In genomic region chr12:52281232-52281631, GRCm38 (mm10) we compare ENCODE assay signal across 22 mouse cellular contexts.
DNase-seq lines count a peak whose midpoint lies in the region; ATAC-seq and TF ChIP-seq lines count a peak whose summit lies in the region.
"Had no signal": no experiment of that assay in that cellular context is flagged by ENCODE, and none has a peak within 500 bp of the region (broad histone marks: within the 10 kb centered on the region; RNA-seq: fewer than 3 reads in every experiment).

No protein-coding gene starts in this region.

- no peaks in the 10 kb centered on the region for H3K9me3 ChIP-seq in forebrain, embryonic 16.5 days (ENCODE audit: control insufficient read depth, low read length)
- H3K9me3 ChIP-seq in forebrain, embryonic 15.5 days, result no peaks in the 10 kb centered on the region
- no peaks in the 10 kb centered on the region for H3K9me3 ChIP-seq in intestine, postnatal 0 days (ENCODE audit: control insufficient read depth)
- no peaks in the 10 kb centered on the region for H3K9me3 ChIP-seq in intestine, embryonic 16.5 days (ENCODE audit: control insufficient read depth, low read length)
- H3K9me3 ChIP-seq in midbrain, embryonic 11.5 days (ENCODE audit: control insufficient read depth, low read length), result no peaks in the 10 kb centered on the region
- H3K9me3 ChIP-seq in midbrain, embryonic 16.5 days (replicated peaks; ENCODE audit: control insufficient read depth, low read length, poor library complexity, severe bottlenecking), result no peaks in the 10 kb centered on the region
- H3K9me3 ChIP-seq: G1E; heart, embryonic 10.5 days; hindbrain, embryonic 15.5 days; intestine, embryonic 15.5 days; limb, embryonic 10.5 days; stomach, embryonic 15.5 days had no signal

- no peaks in the 10 kb centered on the region for H3K27me3 ChIP-seq in forebrain, embryonic 16.5 days (replicated peaks; ENCODE audit: control insufficient read depth, insufficient read depth, low read length)
- H3K27me3 ChIP-seq in forebrain, embryonic 15.5 days, result no peaks in the 10 kb centered on the region
- no peaks in the 10 kb centered on the region for H3K27me3 ChIP-seq in intestine, postnatal 0 days (replicated peaks; ENCODE audit: control insufficient read depth, insufficient read depth, low read length)
- no peaks in the 10 kb centered on the region for H3K27me3 ChIP-seq in intestine, embryonic 16.5 days (replicated peaks; ENCODE audit: control insufficient read depth, insufficient read depth, low read length)
- no peaks in the 10 kb centered on the region for H3K27me3 ChIP-seq in midbrain, embryonic 11.5 days (ENCODE audit: control insufficient read depth, insufficient read depth, low read length)
- no peaks in the 10 kb centered on the region for H3K27me3 ChIP-seq in midbrain, embryonic 16.5 days (ENCODE audit: control insufficient read depth, insufficient read depth, low read depth, low read length)
- H3K27me3 ChIP-seq: hindbrain, embryonic 15.5 days; intestine, embryonic 15.5 days; stomach, embryonic 15.5 days had no signal

- H3K4me3 ChIP-seq in forebrain, embryonic 16.5 days (replicated peaks; ENCODE audit: low read length), result no peak overlapping the region
- H3K4me3 ChIP-seq in forebrain, embryonic 15.5 days, result no peak overlapping the region
- H3K4me3 ChIP-seq in intestine, postnatal 0 days (ENCODE audit: low read depth, low read length), result no peak overlapping the region
- no peak overlapping the region for H3K4me3 ChIP-seq in intestine, embryonic 16.5 days (ENCODE audit: low read length)
- H3K4me3 ChIP-seq in midbrain, embryonic 11.5 days (ENCODE audit: low read depth, low read length), result no peak overlapping the region
- no peak overlapping the region for H3K4me3 ChIP-seq in midbrain, embryonic 16.5 days (ENCODE audit: low read depth, low read length)
- H3K4me3 ChIP-seq: heart, embryonic 10.5 days; hindbrain, embryonic 15.5 days; intestine, embryonic 15.5 days; limb, embryonic 10.5 days; myocyte; stomach, embryonic 15.5 days had no signal

- H3K9ac ChIP-seq in forebrain, embryonic 16.5 days (replicated peaks; ENCODE audit: low read depth, low read length), result no peak overlapping the region
- no peak overlapping the region for H3K9ac ChIP-seq in forebrain, embryonic 15.5 days (replicated peaks)
- no peak overlapping the region for H3K9ac ChIP-seq in intestine, postnatal 0 days (ENCODE audit: low read depth, low read length)
- no peak overlapping the region for H3K9ac ChIP-seq in intestine, embryonic 16.5 days (ENCODE audit: low read depth, low read length)
- no peak overlapping the region for H3K9ac ChIP-seq in midbrain, embryonic 11.5 days (ENCODE audit: low read length)
- H3K9ac ChIP-seq in midbrain, embryonic 16.5 days (ENCODE audit: low read depth, low read length), result no peak overlapping the region
- H3K9ac ChIP-seq: hindbrain, embryonic 15.5 days; intestine, embryonic 15.5 days; stomach, embryonic 15.5 days had no signal

- WGBS in forebrain, embryonic 16.5 days, result 55% methylated on average over 1 of the region's 1 CpGs
- WGBS in forebrain, embryonic 15.5 days, result 61% methylated on average over 1 of the region's 1 CpGs
- WGBS in intestine, postnatal 0 days, result 58% methylated on average over 1 of the region's 1 CpGs
- 59% methylated on average over 1 of the region's 1 CpGs for WGBS in intestine, embryonic 16.5 days
- WGBS in midbrain, embryonic 11.5 days, result 86% methylated on average over 1 of the region's 1 CpGs
- 63% methylated on average over 1 of the region's 1 CpGs for WGBS in midbrain, embryonic 16.5 days

- DNase-seq in midbrain, embryonic 11.5 days (ENCODE audit: low spot score, missing footprints), result peak; percentile 39
- no peak for DNase-seq in thymus, postnatal 4 days
- DNase-seq: adrenal gland, adult 2 months; cerebellum, adult 11-12 months; cerebellum, postnatal 14 days; heart, postnatal 4 days; kidney, postnatal 4 days; liver; midbrain, embryonic 14.5 days; thymus, adult 18-20 months had no signal

- ATAC-seq in forebrain, embryonic 16.5 days, result 0 out of 2 replicates have a peak, but pooled peaks have one; percentile 33
- ATAC-seq in forebrain, embryonic 15.5 days (replicated peaks), result no peak
- ATAC-seq in intestine, postnatal 0 days, result no peak
- no peak for ATAC-seq in intestine, embryonic 16.5 days
- ATAC-seq in midbrain, embryonic 11.5 days (ENCODE audit: low FRiP score), result no peak
- no peak for ATAC-seq in midbrain, embryonic 16.5 days
- ATAC-seq: intestine, embryonic 15.5 days had no signal

- TF ChIP-seq CTCF in intestine, postnatal 0 days (IDR thresholded peaks at IDR 0.05; ENCODE audit: low read depth), result peak; percentile 24

- no peak overlapping the region for H3K4me2 ChIP-seq in forebrain, embryonic 16.5 days (ENCODE audit: low read length)
- no peak overlapping the region for H3K4me2 ChIP-seq in forebrain, embryonic 15.5 days (replicated peaks)
- no peak overlapping the region for H3K4me2 ChIP-seq in intestine, postnatal 0 days (replicated peaks; ENCODE audit: low read depth)
- no peak overlapping the region for H3K4me2 ChIP-seq in intestine, embryonic 16.5 days (ENCODE audit: low read depth, low read length)
- H3K4me2 ChIP-seq in midbrain, embryonic 11.5 days, result no peak overlapping the region
- no peak overlapping the region for H3K4me2 ChIP-seq in midbrain, embryonic 16.5 days (ENCODE audit: low read length)
- H3K4me2 ChIP-seq: hindbrain, embryonic 15.5 days; intestine, embryonic 15.5 days; stomach, embryonic 15.5 days had no signal

- H3K4me1 ChIP-seq in forebrain, embryonic 16.5 days (replicated peaks; ENCODE audit: control insufficient read depth, insufficient read depth, low read length), result peaks cover 3% of the 10 kb centered on the region; the same call in 1 of the 2 replicates
- H3K4me1 ChIP-seq in forebrain, embryonic 15.5 days, result no peaks in the 10 kb centered on the region
- no peaks in the 10 kb centered on the region for H3K4me1 ChIP-seq in intestine, postnatal 0 days (replicated peaks; ENCODE audit: control insufficient read depth, insufficient read depth, low read length)
- no peaks in the 10 kb centered on the region for H3K4me1 ChIP-seq in intestine, embryonic 16.5 days (ENCODE audit: control insufficient read depth, insufficient read depth, low read length)
- H3K4me1 ChIP-seq in midbrain, embryonic 11.5 days (ENCODE audit: control insufficient read depth, insufficient read depth, low read length), result no peaks in the 10 kb centered on the region
- no peaks in the 10 kb centered on the region for H3K4me1 ChIP-seq in midbrain, embryonic 16.5 days (ENCODE audit: control insufficient read depth, insufficient read depth, low read length)
- H3K4me1 ChIP-seq: heart, embryonic 10.5 days; hindbrain, embryonic 15.5 days; intestine, embryonic 15.5 days; stomach, embryonic 15.5 days had no signal

- H3K36me3 ChIP-seq in forebrain, embryonic 16.5 days (ENCODE audit: control insufficient read depth, insufficient read depth), result no peaks in the 10 kb centered on the region
- H3K36me3 ChIP-seq in forebrain, embryonic 15.5 days, result no peaks in the 10 kb centered on the region
- H3K36me3 ChIP-seq in intestine, postnatal 0 days (ENCODE audit: control insufficient read depth, insufficient read depth), result no peaks in the 10 kb centered on the region
- no peaks in the 10 kb centered on the region for H3K36me3 ChIP-seq in intestine, embryonic 16.5 days (ENCODE audit: control insufficient read depth, insufficient read depth, low read length)
- H3K36me3 ChIP-seq in midbrain, embryonic 11.5 days (ENCODE audit: control insufficient read depth, insufficient read depth, low read length), result no peaks in the 10 kb centered on the region
- no peaks in the 10 kb centered on the region for H3K36me3 ChIP-seq in midbrain, embryonic 16.5 days (ENCODE audit: control insufficient read depth, insufficient read depth, low read length)
- H3K36me3 ChIP-seq: G1E; heart, embryonic 10.5 days; hindbrain, embryonic 15.5 days; intestine, embryonic 15.5 days; limb, embryonic 10.5 days; stomach, embryonic 15.5 days had no signal

- H3K27ac ChIP-seq in forebrain, embryonic 16.5 days (ENCODE audit: low read length), result no peak overlapping the region
- H3K27ac ChIP-seq in forebrain, embryonic 15.5 days (replicated peaks), result no peak overlapping the region
- H3K27ac ChIP-seq in intestine, postnatal 0 days (ENCODE audit: low read depth, low read length), result no peak overlapping the region
- no peak overlapping the region for H3K27ac ChIP-seq in intestine, embryonic 16.5 days (ENCODE audit: low read length)
- no peak overlapping the region for H3K27ac ChIP-seq in midbrain, embryonic 11.5 days (ENCODE audit: low read depth, low read length)
- H3K27ac ChIP-seq in midbrain, embryonic 16.5 days (ENCODE audit: low read length), result no peak overlapping the region
- H3K27ac ChIP-seq: heart, embryonic 10.5 days; hindbrain, embryonic 15.5 days; intestine, embryonic 15.5 days; limb, embryonic 10.5 days; stomach, embryonic 15.5 days had no signal
